Mouse (Mus musculus): ENCODE measurements around the gene Trmu.

GRCm38 (mm10) chr15:85885606-85886005 lies 6.5 kb downstream of the Trmu start:
- TF ChIP-seq GATA1 (IDR thresholded peaks at IDR 0.05; ENCODE audit: low read length), result no peak
- TF ChIP-seq TAL1 (IDR thresholded peaks at IDR 0.05; ENCODE audit: low read length), result no peak

Measured in erythroblast, embryonic 14.5 days (primary cell).